Mouse (Mus musculus): ENCODE results near the gene Med20. TPM values are rescaled to one million over a fixed set of nuclear protein-coding genes. Genes with fewer than 3 reads are reported as not detected.
A peak's percentile ranks its signal among the peaks of the same experiment; 100 is the strongest.

Med20 gene
- polyA plus RNA-seq, 1 experiment = 25.3 TPM

GRCm38 (mm10) chr17:47663009-47663713 is 51.8 kb downstream of the Med20 start:
- Histone ChIP-seq H3K27ac (ENCODE audit: insufficient read depth, low read depth, low read length) (no peak overlapping the region), H3K4me3 (ENCODE audit: insufficient read depth, low read depth, low read length) (no peak overlapping the region), H3K27me3 (replicated peaks; ENCODE audit: control insufficient read depth, insufficient read depth, low read length) (no peaks in the 10 kb centered on the region), H3K4me1 (ENCODE audit: control insufficient read depth, insufficient read depth, low read length) (peaks cover 4% of the 10 kb centered on the region; the same call in 1 of the 2 replicates), H3K36me3 (ENCODE audit: control insufficient read depth, insufficient read depth, low read length) (no peaks in the 10 kb centered on the region)
- no peak for TF ChIP-seq POLR2A (IDR thresholded peaks at IDR 0.05; ENCODE audit: low read depth, low read length)
- TF ChIP-seq CTCF (conservative IDR thresholded peaks at IDR 0.05; ENCODE audit: insufficient read depth, insufficient read length, low read depth, low read length) = no peak
- no peak for DNase-seq
- 69% methylated on average over 9 of the region's 9 CpGs for WGBS

GRCm38 (mm10) chr17:47664474-47664873 is 53.1 kb downstream of the Med20 start:
- 39% methylated on average over 7 of the region's 7 CpGs for WGBS
- TF ChIP-seq POLR2A (IDR thresholded peaks at IDR 0.05; ENCODE audit: low read depth, low read length) (no peak), CTCF (conservative IDR thresholded peaks at IDR 0.05; ENCODE audit: insufficient read depth, insufficient read length, low read depth, low read length) (no peak)
- Histone ChIP-seq H3K27ac (ENCODE audit: insufficient read depth, low read depth, low read length) (no peak overlapping the region), H3K27me3 (replicated peaks; ENCODE audit: control insufficient read depth, insufficient read depth, low read length) (no peaks in the 10 kb centered on the region), H3K36me3 (ENCODE audit: control insufficient read depth, insufficient read depth, low read length) (no peaks in the 10 kb centered on the region), H3K4me1 (ENCODE audit: control insufficient read depth, insufficient read depth, low read length) (peaks cover 4% of the 10 kb centered on the region; the same call in 1 of the 2 replicates), H3K4me3 (ENCODE audit: insufficient read depth, low read depth, low read length) (no peak overlapping the region)
- no peak for DNase-seq

- no peak for DNase-seq
- TF ChIP-seq CTCF (conservative IDR thresholded peaks at IDR 0.05; ENCODE audit: insufficient read depth, insufficient read length, low read depth, low read length) = no peak
- TF ChIP-seq POLR2A (IDR thresholded peaks at IDR 0.05; ENCODE audit: low read depth, low read length) = no peak
- WGBS = 68% methylated on average over 4 of the region's 4 CpGs
- H3K4me3 ChIP-seq (ENCODE audit: insufficient read depth, low read depth, low read length) = no peak overlapping the region
- H3K27me3 ChIP-seq (replicated peaks; ENCODE audit: control insufficient read depth, insufficient read depth, low read length) = no peaks in the 10 kb centered on the region
- H3K4me1 ChIP-seq (ENCODE audit: control insufficient read depth, insufficient read depth, low read length) = peaks cover 3% of the 10 kb centered on the region; the same call in 1 of the 2 replicates
- H3K27ac ChIP-seq (ENCODE audit: insufficient read depth, low read depth, low read length) = no peak overlapping the region
- H3K36me3 ChIP-seq (ENCODE audit: control insufficient read depth, insufficient read depth, low read length) = no peaks in the 10 kb centered on the region
Observed at GRCm38 (mm10) chr17:47669166-47669565, 57.8 kb downstream of the Med20 start.

- Histone ChIP-seq H3K27me3 (replicated peaks; ENCODE audit: control insufficient read depth, insufficient read depth, low read length) (no peaks in the 10 kb centered on the region), H3K27ac (ENCODE audit: insufficient read depth, low read depth, low read length) (no peak overlapping the region), H3K4me1 (ENCODE audit: control insufficient read depth, insufficient read depth, low read length) (peaks cover 3% of the 10 kb centered on the region; the same call in 1 of the 2 replicates), H3K4me3 (ENCODE audit: insufficient read depth, low read depth, low read length) (peak overlapping the region; percentile 46), H3K36me3 (ENCODE audit: control insufficient read depth, insufficient read depth, low read length) (no peaks in the 10 kb centered on the region)
- WGBS = 44% methylated on average over 14 of the region's 14 CpGs
- no peak for DNase-seq
- no peak for TF ChIP-seq CTCF (conservative IDR thresholded peaks at IDR 0.05; ENCODE audit: insufficient read depth, insufficient read length, low read depth, low read length)
- TF ChIP-seq POLR2A (IDR thresholded peaks at IDR 0.05; ENCODE audit: low read depth, low read length) = no peak
Observed at GRCm38 (mm10) chr17:47671988-47672310, 60.6 kb downstream of the Med20 start.

- peaks cover 3% of the 10 kb centered on the region; the same call in 1 of the 2 replicates for H3K4me1 ChIP-seq (ENCODE audit: control insufficient read depth, insufficient read depth, low read length)
- H3K36me3 ChIP-seq (ENCODE audit: control insufficient read depth, insufficient read depth, low read length) = no peaks in the 10 kb centered on the region
- WGBS = 6% methylated on average over 68 of the region's 68 CpGs
- H3K4me3 ChIP-seq (ENCODE audit: insufficient read depth, low read depth, low read length) = peak overlapping the region; percentile 46
- peak; percentile 81 for DNase-seq
- no peaks in the 10 kb centered on the region for H3K27me3 ChIP-seq (replicated peaks; ENCODE audit: control insufficient read depth, insufficient read depth, low read length)
- TF ChIP-seq POLR2A (IDR thresholded peaks at IDR 0.05; ENCODE audit: low read depth, low read length) (no peak), CTCF (conservative IDR thresholded peaks at IDR 0.05; ENCODE audit: insufficient read depth, insufficient read length, low read depth, low read length) (no peak)
- H3K27ac ChIP-seq (ENCODE audit: insufficient read depth, low read depth, low read length) = 0 out of 2 replicates have a peak overlapping the region, but pooled peaks have one; percentile 9
Observed at GRCm38 (mm10) chr17:47672311-47673111, 61.1 kb downstream of the Med20 start.

Other genes with a start within 250 kb of the Med20 start
- gene Mrps10, start 242.7 kb upstream of the Med20 start, polyA plus RNA-seq (2012; rRNA removed) = 28.5 and 30.8 TPM in 2 replicates
- 0.91 and 0.95 TPM in 2 replicates for gene Guca1b, start 226.2 kb upstream of the Med20 start, polyA plus RNA-seq (2012; rRNA removed)
- gene Guca1a, start 211.0 kb upstream of the Med20 start, polyA plus RNA-seq (2012; rRNA removed) = 0.91 and 1.4 TPM in 2 replicates
- gene AI661453, start 175.0 kb upstream of the Med20 start, polyA plus RNA-seq (2012; rRNA removed) = 7.9 and 9.7 TPM in 2 replicates
- gene 1700001C19Rik, start 174.2 kb upstream of the Med20 start, polyA plus RNA-seq (2012; rRNA removed) = 0.09 and 0.23 TPM in 2 replicates
- 22.9 and 23.7 TPM in 2 replicates for gene Taf8, start 109.3 kb upstream of the Med20 start, polyA plus RNA-seq (2012; rRNA removed)
- 148 and 152 TPM in 2 replicates for gene Ccnd3, start 106.5 kb upstream of the Med20 start, polyA plus RNA-seq (2012; rRNA removed)
- 7.9 and 8.3 TPM in 2 replicates for gene Bysl, start 90 bp upstream of the Med20 start, polyA plus RNA-seq (2012; rRNA removed)
- gene Gm20517, start within 50 bp of the Med20 start, polyA plus RNA-seq (2012; rRNA removed) = 0.45 and 0.64 TPM in 2 replicates
- gene Usp49, start 19.1 kb downstream of the Med20 start, polyA plus RNA-seq (2012; rRNA removed) = 5.1 and 5.3 TPM in 2 replicates
- gene Tomm6, start 76.8 kb downstream of the Med20 start, polyA plus RNA-seq (2012; rRNA removed) = 103 and 153 TPM in 2 replicates
- gene Frs3, start 77.4 kb downstream of the Med20 start, polyA plus RNA-seq (2012; rRNA removed) = 28.9 and 39.5 TPM in 2 replicates
- 1.1 and 2.1 TPM in 2 replicates for gene Gm21981, start 82.9 kb downstream of the Med20 start, polyA plus RNA-seq (2012; rRNA removed)
- gene Prickle4, start 83.2 kb downstream of the Med20 start, polyA plus RNA-seq (2012; rRNA removed) = 7.0 and 9.0 TPM in 2 replicates
- gene Pgc, start 115.3 kb downstream of the Med20 start, polyA plus RNA-seq (2012; rRNA removed) = 0.29 and 1.0 TPM in 2 replicates
- 35.0 and 36.4 TPM in 2 replicates for gene Tfeb, start 125.4 kb downstream of the Med20 start, polyA plus RNA-seq (2012; rRNA removed)
- gene Mdfi, start 223.1 kb downstream of the Med20 start, polyA plus RNA-seq (2012; rRNA removed) = 4.9 and 6.6 TPM in 2 replicates